Comparison of ENCODE assay signal across 11 mouse cellular contexts in genomic region chr2:90848331-90848730, GRCm38 (mm10). TPM values are rescaled to one million over a fixed set of nuclear protein-coding genes. Genes with fewer than 3 reads are reported as not detected.
DNase-seq lines count a peak whose midpoint lies in the region; ATAC-seq and TF ChIP-seq lines count a peak whose summit lies in the region.
"Had no signal": no experiment of that assay in that cellular context is flagged by ENCODE, and none has a peak within 500 bp of the region (broad histone marks: within the 10 kb centered on the region; RNA-seq: fewer than 3 reads in every experiment).

No protein-coding gene starts in this region.

- H3K36me3 ChIP-seq in lung, embryonic 16.5 days (ENCODE audit: control insufficient read depth, insufficient read depth, low read length), result peaks cover 18% of the 10 kb centered on the region
- peaks cover 42% of the 10 kb centered on the region for H3K36me3 ChIP-seq in heart, embryonic 13.5 days
- H3K36me3 ChIP-seq in liver, embryonic 14.5 days (replicated peaks; ENCODE audit: control insufficient read depth, insufficient read depth, low read depth), result peaks cover 19% of the 10 kb centered on the region
- H3K36me3 ChIP-seq in stomach, postnatal 0 days (ENCODE audit: control insufficient read depth, insufficient read depth, low read length), result peaks cover 15% of the 10 kb centered on the region

- no peak overlapping the region for H3K27ac ChIP-seq in lung, embryonic 16.5 days (ENCODE audit: low read length)
- H3K27ac ChIP-seq in heart, embryonic 13.5 days (replicated peaks), result no peak overlapping the region
- no peak overlapping the region for H3K27ac ChIP-seq in liver, embryonic 14.5 days
- no peak overlapping the region for H3K27ac ChIP-seq in stomach, postnatal 0 days (replicated peaks)

- no peak for DNase-seq in lung, postnatal 4 days
- no peak for DNase-seq in liver, embryonic 14.5 days (ENCODE audit: low read depth in 3 of 3, low spot score in 3 of 3)
- DNase-seq in stomach, postnatal 0 days (ENCODE audit: low spot score), result no peak
- no peak for DNase-seq in adrenal gland, postnatal 36 days
- DNase-seq in Muller cell, postnatal 12 days (ENCODE audit: inconsistent ontology term), result no peak
- DNase-seq in layer of hippocampus, postnatal 36 days, result no peak
- DNase-seq: spleen, adult 18-20 months had no signal

- no peaks in the 10 kb centered on the region for H3K27me3 ChIP-seq in lung, embryonic 16.5 days (ENCODE audit: control insufficient read depth, insufficient read depth, low read depth, low read length)
- no peaks in the 10 kb centered on the region for H3K27me3 ChIP-seq in heart, embryonic 13.5 days (replicated peaks)
- H3K27me3 ChIP-seq in liver, embryonic 14.5 days (ENCODE audit: control insufficient read depth, insufficient read depth, low read length), result no peaks in the 10 kb centered on the region
- H3K27me3 ChIP-seq in stomach, postnatal 0 days (ENCODE audit: control insufficient read depth, insufficient read depth, low read length), result no peaks in the 10 kb centered on the region

- no peak for ATAC-seq in lung, embryonic 16.5 days (ENCODE audit: low read depth)
- ATAC-seq in heart, embryonic 13.5 days (ENCODE audit: extremely low read depth, insufficient number of reproducible peaks, low FRiP score, low TSS enrichment), result no peak
- no peak for ATAC-seq in liver, embryonic 14.5 days (ENCODE audit: insufficient read depth)
- no peak for ATAC-seq in stomach, postnatal 0 days (ENCODE audit: low FRiP score, low TSS enrichment)
- ATAC-seq: activated CD4-positive, CD25-positive, alpha-beta regulatory T cell, adult 4 months had no signal

- TF ChIP-seq EP300 in liver, embryonic 14.5 days (IDR thresholded peaks at IDR 0.05; ENCODE audit: low read depth), result no peak
- no peak for TF ChIP-seq EP300 in stomach, postnatal 0 days (optimal IDR thresholded peaks at IDR 0.05)

- H3K4me3 ChIP-seq in lung, embryonic 16.5 days (ENCODE audit: low read length), result peak overlapping the region; percentile 98
- peak overlapping the region; percentile 81 for H3K4me3 ChIP-seq in heart, embryonic 13.5 days
- peak overlapping the region; percentile 68 to 75; a peak in 3 of 4 replicates for H3K4me3 ChIP-seq in liver, embryonic 14.5 days (ENCODE audit: insufficient read depth in 1 of 2, low read depth in 2 of 2, low read length in 2 of 2)
- H3K4me3 ChIP-seq in stomach, postnatal 0 days (ENCODE audit: low read depth, low read length), result peak overlapping the region; percentile 96; the same call in 1 of the 2 replicates

- H3K4me1 ChIP-seq in lung, embryonic 16.5 days (replicated peaks; ENCODE audit: control insufficient read depth, insufficient read depth, low read length), result peaks cover 11% of the 10 kb centered on the region
- peaks cover 16% of the 10 kb centered on the region for H3K4me1 ChIP-seq in heart, embryonic 13.5 days
- H3K4me1 ChIP-seq in liver, embryonic 14.5 days (replicated peaks; ENCODE audit: control insufficient read depth in 2 of 2, insufficient read depth in 2 of 2, low read length in 1 of 2), result peaks cover 19% of the 10 kb centered on the region in 2 experiments
- 0 out of 2 replicates have a peak, but pooled peaks cover 4% of the 10 kb centered on the region for H3K4me1 ChIP-seq in stomach, postnatal 0 days (replicated peaks; ENCODE audit: control insufficient read depth, insufficient read depth)

- H3K9ac ChIP-seq in lung, embryonic 16.5 days (ENCODE audit: low read length), result peak overlapping the region; percentile 91; the same call in 1 of the 2 replicates
- peak overlapping the region; percentile 93 for H3K9ac ChIP-seq in heart, embryonic 13.5 days
- H3K9ac ChIP-seq in liver, embryonic 14.5 days (replicated peaks), result peak overlapping the region; percentile 88; the same call in 1 of the 2 replicates
- H3K9ac ChIP-seq in stomach, postnatal 0 days (ENCODE audit: low read length), result 0 out of 2 replicates have a peak overlapping the region, but pooled peaks have one; percentile 95

- WGBS in lung, embryonic 16.5 days, result 75% methylated on average over 5 of the region's 5 CpGs
- 91% methylated on average over 5 of the region's 5 CpGs for WGBS in heart, embryonic 13.5 days
- 86% methylated on average over 5 of the region's 5 CpGs for WGBS in liver, embryonic 14.5 days (ENCODE audit: insufficient replicate concordance)
- 81% methylated on average over 5 of the region's 5 CpGs for WGBS in stomach, postnatal 0 days

- no peak for TF ChIP-seq CTCF in liver, embryonic 14.5 days (IDR thresholded peaks at IDR 0.05; ENCODE audit: low read depth)
- no peak for TF ChIP-seq CTCF in stomach, postnatal 0 days (IDR thresholded peaks at IDR 0.05; ENCODE audit: low read depth)

- H3K9me3 ChIP-seq in lung, embryonic 16.5 days (ENCODE audit: control insufficient read depth, low read length), result no peaks in the 10 kb centered on the region
- H3K9me3 ChIP-seq in heart, embryonic 13.5 days, result no peaks in the 10 kb centered on the region
- H3K9me3 ChIP-seq in liver, embryonic 14.5 days (ENCODE audit: control insufficient read depth, low read length), result no peaks in the 10 kb centered on the region
- no peaks in the 10 kb centered on the region for H3K9me3 ChIP-seq in stomach, postnatal 0 days (ENCODE audit: control insufficient read depth, low read length)

- peak overlapping the region; percentile 71 for H3K4me2 ChIP-seq in lung, embryonic 16.5 days (ENCODE audit: low read depth, low read length)
- H3K4me2 ChIP-seq in heart, embryonic 13.5 days, result peak overlapping the region; percentile 69
- H3K4me2 ChIP-seq in liver, embryonic 14.5 days (ENCODE audit: low read depth), result peak overlapping the region; percentile 68
- peak overlapping the region; percentile 61 for H3K4me2 ChIP-seq in stomach, postnatal 0 days (replicated peaks; ENCODE audit: low read depth)

RNA-seq across cellular contexts. Expression of gene Mtch2, which starts 1.4 kb away (rescaled TPM):
- polyA plus RNA-seq in lung, embryonic 16.5 days (2015; fragmentation: Nextera tagmentation; extraction: Ambion mirVana), result 198 and 199 TPM in 2 replicates
- polyA plus RNA-seq in heart, embryonic 13.5 days (2015; fragmentation: Nextera tagmentation; extraction: Ambion mirVana), result 205 and 253 TPM in 2 replicates
- polyA plus RNA-seq in liver, embryonic 14.5 days (2012; rRNA removed), result 43.9 and 52.2 TPM in 2 replicates
- 128 and 135 TPM in 2 replicates for polyA plus RNA-seq in liver, embryonic 14.5 days (2014; fragmentation: Nextera tagmentation; extraction: Ambion mirVana)
- polyA plus RNA-seq in stomach, postnatal 0 days (2015; fragmentation: Nextera tagmentation; extraction: Ambion mirVana), result 151 and 155 TPM in 2 replicates
- 100 to 1,000 TPM; 242 to 275 TPM for total RNA-seq in adrenal gland, postnatal 36 days (2021)
- 100 to 1,000 TPM; 120 to 137 TPM for total RNA-seq in layer of hippocampus, postnatal 36 days (2021)

RNA-seq across cellular contexts. Expression of gene C1qtnf4, which starts 37.3 kb away (rescaled TPM):
- polyA plus RNA-seq in lung, embryonic 16.5 days (2015; fragmentation: Nextera tagmentation; extraction: Ambion mirVana), result 2.9 and 3.0 TPM in 2 replicates
- 9.8 and 12.9 TPM in 2 replicates for polyA plus RNA-seq in heart, embryonic 13.5 days (2015; fragmentation: Nextera tagmentation; extraction: Ambion mirVana)
- polyA plus RNA-seq in liver, embryonic 14.5 days (2012; rRNA removed), result 1.9 and 2.2 TPM in 2 replicates
- 2.5 and 2.7 TPM in 2 replicates for polyA plus RNA-seq in liver, embryonic 14.5 days (2014; fragmentation: Nextera tagmentation; extraction: Ambion mirVana)
- polyA plus RNA-seq in stomach, postnatal 0 days (2015; fragmentation: Nextera tagmentation; extraction: Ambion mirVana), result 19.4 and 20.7 TPM in 2 replicates
- total RNA-seq in adrenal gland, postnatal 36 days (2021), result 1 to 10 TPM in 1 of 2 experiments, under 1 TPM in 1; 0.56 to 1.1 TPM
- 100 to 1,000 TPM; 195 to 200 TPM for total RNA-seq in layer of hippocampus, postnatal 36 days (2021)
- total RNA-seq: hematopoietic stem cell, adult 5-6 weeks had no signal

RNA-seq across cellular contexts. Expression of gene Kbtbd4, which starts 56.2 kb away (rescaled TPM):
- 36.5 and 37.0 TPM in 2 replicates for polyA plus RNA-seq in lung, embryonic 16.5 days (2015; fragmentation: Nextera tagmentation; extraction: Ambion mirVana)
- 26.8 and 27.7 TPM in 2 replicates for polyA plus RNA-seq in heart, embryonic 13.5 days (2015; fragmentation: Nextera tagmentation; extraction: Ambion mirVana)
- 7.9 and 8.8 TPM in 2 replicates for polyA plus RNA-seq in liver, embryonic 14.5 days (2012; rRNA removed)
- polyA plus RNA-seq in liver, embryonic 14.5 days (2014; fragmentation: Nextera tagmentation; extraction: Ambion mirVana), result 13.4 and 14.6 TPM in 2 replicates
- polyA plus RNA-seq in stomach, postnatal 0 days (2015; fragmentation: Nextera tagmentation; extraction: Ambion mirVana), result 16.4 and 18.4 TPM in 2 replicates
- total RNA-seq in adrenal gland, postnatal 36 days (2021), result 10 to 100 TPM; 32.4 to 37.5 TPM
- 10 to 100 TPM; 34.0 to 44.0 TPM for total RNA-seq in layer of hippocampus, postnatal 36 days (2021)

RNA-seq across cellular contexts. Expression of gene Ndufs3, which starts 56.3 kb away (rescaled TPM):
- 201 and 203 TPM in 2 replicates for polyA plus RNA-seq in lung, embryonic 16.5 days (2015; fragmentation: Nextera tagmentation; extraction: Ambion mirVana)
- polyA plus RNA-seq in heart, embryonic 13.5 days (2015; fragmentation: Nextera tagmentation; extraction: Ambion mirVana), result 314 and 369 TPM in 2 replicates
- polyA plus RNA-seq in liver, embryonic 14.5 days (2012; rRNA removed), result 73.4 and 79.0 TPM in 2 replicates
- 138 and 144 TPM in 2 replicates for polyA plus RNA-seq in liver, embryonic 14.5 days (2014; fragmentation: Nextera tagmentation; extraction: Ambion mirVana)
- 224 and 230 TPM in 2 replicates for polyA plus RNA-seq in stomach, postnatal 0 days (2015; fragmentation: Nextera tagmentation; extraction: Ambion mirVana)
- total RNA-seq in adrenal gland, postnatal 36 days (2021), result 100 to 1,000 TPM; 365 to 412 TPM
- total RNA-seq in layer of hippocampus, postnatal 36 days (2021), result 100 to 1,000 TPM; 228 to 253 TPM
